Comparison of ENCODE assay signal across 23 mouse cellular contexts in genomic region chr12:79714484-79714883, GRCm38 (mm10).
DNase-seq lines count a peak whose midpoint lies in the region; ATAC-seq lines count a peak whose summit lies in the region.
"Had no signal": no experiment of that assay in that cellular context is flagged by ENCODE, and none has a peak within 500 bp of the region (broad histone marks: within the 10 kb centered on the region; RNA-seq: fewer than 3 reads in every experiment).

No protein-coding gene starts in this region.

- H3K27me3 ChIP-seq in kidney, embryonic 14.5 days (ENCODE audit: control insufficient read depth, insufficient read depth, low read length) = no peaks in the 10 kb centered on the region
- H3K27me3 ChIP-seq in midbrain, embryonic 12.5 days = no peaks in the 10 kb centered on the region
- no peaks in the 10 kb centered on the region for H3K27me3 ChIP-seq in midbrain, embryonic 16.5 days (ENCODE audit: control insufficient read depth, insufficient read depth, low read depth, low read length)
- H3K27me3 ChIP-seq in stomach, embryonic 15.5 days (replicated peaks) = no peaks in the 10 kb centered on the region
- H3K27me3 ChIP-seq: heart, embryonic 12.5 days; limb, embryonic 15.5 days; neural tube, embryonic 12.5 days had no signal

- WGBS in kidney, embryonic 14.5 days = 52% methylated on average over 6 of the region's 6 CpGs
- WGBS in midbrain, embryonic 12.5 days = 64% methylated on average over 6 of the region's 6 CpGs
- whole genome bisulfite sequencing in midbrain, embryonic 16.5 days = 56% methylated on average over 6 of the region's 6 CpGs
- 68% methylated on average over 6 of the region's 6 CpGs for WGBS in stomach, embryonic 15.5 days

- peaks cover 40% of the 10 kb centered on the region for H3K4me1 ChIP-seq in kidney, embryonic 14.5 days (ENCODE audit: control insufficient read depth, insufficient read depth, low read length)
- peaks cover 40% of the 10 kb centered on the region for H3K4me1 ChIP-seq in midbrain, embryonic 12.5 days
- H3K4me1 ChIP-seq in midbrain, embryonic 16.5 days (ENCODE audit: control insufficient read depth, insufficient read depth, low read length) = no peaks in the 10 kb centered on the region; the same call in 1 of the 2 replicates
- peaks cover 17% of the 10 kb centered on the region for H3K4me1 ChIP-seq in stomach, embryonic 15.5 days

- no peak overlapping the region for H3K4me3 ChIP-seq in kidney, embryonic 14.5 days (ENCODE audit: low read length)
- no peak overlapping the region for H3K4me3 ChIP-seq in midbrain, embryonic 12.5 days
- no peak overlapping the region for H3K4me3 ChIP-seq in midbrain, embryonic 16.5 days (ENCODE audit: low read depth, low read length)
- H3K4me3 ChIP-seq in stomach, embryonic 15.5 days (replicated peaks) = no peak overlapping the region
- H3K4me3 ChIP-seq: erythroblast, embryonic 14.5 days; heart, embryonic 12.5 days; limb, embryonic 15.5 days; neural tube, embryonic 12.5 days had no signal

- peak; percentile 33 for DNase-seq in embryo, embryonic 10.5 days (ENCODE audit: low spot score)
- no peak for DNase-seq in embryo, embryonic 11 days
- no peak for DNase-seq in kidney, postnatal 4 days
- DNase-seq in adrenal gland, adult 18-20 months (ENCODE audit: low spot score in 2 of 2) = no peak
- DNase-seq: adrenal gland, adult 2 months; cerebellum, adult 9-11 months; gastrocnemius, postnatal 25 days; heart, postnatal 36 days; kidney, postnatal 10 days; layer of hippocampus, adult 9-11 months; lung, postnatal 4 days; right cerebral cortex, postnatal 25 days; thymus, postnatal 4 days had no signal

- no peaks in the 10 kb centered on the region for H3K9me3 ChIP-seq in kidney, embryonic 14.5 days (ENCODE audit: control insufficient read depth, low read length)
- no peaks in the 10 kb centered on the region for H3K9me3 ChIP-seq in midbrain, embryonic 12.5 days
- H3K9me3 ChIP-seq in midbrain, embryonic 16.5 days (replicated peaks; ENCODE audit: control insufficient read depth, low read length, poor library complexity, severe bottlenecking) = no peaks in the 10 kb centered on the region
- no peaks in the 10 kb centered on the region for H3K9me3 ChIP-seq in stomach, embryonic 15.5 days
- H3K9me3 ChIP-seq: G1E; heart, embryonic 12.5 days; limb, embryonic 15.5 days; neural tube, embryonic 12.5 days had no signal

- 0 out of 2 replicates have a peak overlapping the region, but pooled peaks have one; percentile 71 for H3K27ac ChIP-seq in kidney, embryonic 14.5 days (ENCODE audit: low read depth, low read length)
- H3K27ac ChIP-seq in midbrain, embryonic 12.5 days (replicated peaks) = peak overlapping the region; percentile 58; the same call in 1 of the 2 replicates
- no peak overlapping the region for H3K27ac ChIP-seq in midbrain, embryonic 16.5 days (ENCODE audit: low read length)
- peak overlapping the region; percentile 48; the same call in 1 of the 2 replicates for H3K27ac ChIP-seq in stomach, embryonic 15.5 days

- H3K9ac ChIP-seq in kidney, embryonic 14.5 days (ENCODE audit: low read depth, low read length) = no peak overlapping the region
- no peak overlapping the region for H3K9ac ChIP-seq in midbrain, embryonic 12.5 days (replicated peaks)
- no peak overlapping the region for H3K9ac ChIP-seq in midbrain, embryonic 16.5 days (ENCODE audit: low read depth, low read length)
- H3K9ac ChIP-seq in stomach, embryonic 15.5 days = no peak overlapping the region
- H3K9ac ChIP-seq: heart, embryonic 12.5 days; neural tube, embryonic 12.5 days had no signal

- no peaks in the 10 kb centered on the region for H3K36me3 ChIP-seq in kidney, embryonic 14.5 days (ENCODE audit: control insufficient read depth, insufficient read depth, low read length)
- no peaks in the 10 kb centered on the region for H3K36me3 ChIP-seq in midbrain, embryonic 12.5 days
- no peaks in the 10 kb centered on the region for H3K36me3 ChIP-seq in midbrain, embryonic 16.5 days (ENCODE audit: control insufficient read depth, insufficient read depth, low read length)
- H3K36me3 ChIP-seq in stomach, embryonic 15.5 days = no peaks in the 10 kb centered on the region
- H3K36me3 ChIP-seq: G1E; heart, embryonic 12.5 days; limb, embryonic 15.5 days; neural tube, embryonic 12.5 days had no signal

- ATAC-seq in kidney, embryonic 14.5 days (ENCODE audit: low FRiP score, low TSS enrichment) = no peak
- ATAC-seq in midbrain, embryonic 12.5 days (ENCODE audit: low FRiP score, low read depth) = no peak
- ATAC-seq in midbrain, embryonic 16.5 days = no peak
- no peak for ATAC-seq in stomach, embryonic 15.5 days (ENCODE audit: insufficient read depth, low FRiP score, low read depth)
- ATAC-seq: CD4-positive, CD25-positive, alpha-beta regulatory T cell, adult 4 months had no signal

- H3K4me2 ChIP-seq in kidney, embryonic 14.5 days (replicated peaks; ENCODE audit: low read depth, low read length) = no peak overlapping the region
- H3K4me2 ChIP-seq in midbrain, embryonic 12.5 days (replicated peaks) = no peak overlapping the region
- no peak overlapping the region for H3K4me2 ChIP-seq in midbrain, embryonic 16.5 days (ENCODE audit: low read length)
- H3K4me2 ChIP-seq in stomach, embryonic 15.5 days = no peak overlapping the region
- H3K4me2 ChIP-seq: heart, embryonic 12.5 days had no signal
